Comparison of ENCODE assay signal across 8 mouse cellular contexts in genomic region chr7:65370381-65370786, GRCm38 (mm10).
DNase-seq lines count a peak whose midpoint lies in the region; ATAC-seq and TF ChIP-seq lines count a peak whose summit lies in the region.

No protein-coding gene starts in this region.

- peaks cover 9% of the 10 kb centered on the region for H3K4me1 ChIP-seq in embryonic fibroblast, embryonic 13.5 days (ENCODE audit: control insufficient read depth, insufficient read depth, low read length)
- peaks cover 22% of the 10 kb centered on the region for H3K4me1 ChIP-seq in hindbrain, embryonic 13.5 days (replicated peaks)
- H3K4me1 ChIP-seq in liver, embryonic 13.5 days (replicated peaks): peaks cover 23% of the 10 kb centered on the region
- H3K4me1 ChIP-seq in neural tube, embryonic 15.5 days: peaks cover 29% of the 10 kb centered on the region

- H3K27me3 ChIP-seq in hindbrain, embryonic 13.5 days: no peaks in the 10 kb centered on the region
- peaks cover 77% of the 10 kb centered on the region for H3K27me3 ChIP-seq in liver, embryonic 13.5 days
- H3K27me3 ChIP-seq in neural tube, embryonic 15.5 days (replicated peaks): no peaks in the 10 kb centered on the region

- under 1% methylated on average over 45 of the region's 46 CpGs for WGBS in hindbrain, embryonic 13.5 days
- under 1% methylated on average over 44 of the region's 46 CpGs for WGBS in liver, embryonic 13.5 days (ENCODE audit: insufficient replicate concordance)
- WGBS in neural tube, embryonic 15.5 days: under 1% methylated on average over 37 of the region's 46 CpGs

- peak overlapping the region; percentile 89 for H3K4me2 ChIP-seq in hindbrain, embryonic 13.5 days
- H3K4me2 ChIP-seq in liver, embryonic 13.5 days: peak overlapping the region; percentile 72
- H3K4me2 ChIP-seq in neural tube, embryonic 15.5 days: peak overlapping the region; percentile 88

- peak; percentile 35 to 43 for DNase-seq in left cerebral cortex, adult 2 months (ENCODE audit: extremely low spot score in 1 of 2, low spot score in 2 of 2)
- DNase-seq in left cerebral cortex, adult 8-10 months (ENCODE audit: low spot score in 2 of 2): no peak
- DNase-seq in R1 (ENCODE audit: low read depth, low spot score): peak; percentile 46
- peak; percentile 9 for DNase-seq in liver, embryonic 13.5 days
- DNase-seq in layer of hippocampus, postnatal 36 days: no peak

- intact Hi-C loops in left cerebral cortex, adult 2 months (cut with DNase I): loop anchor here (5.0 kb wide), 1 partner anchor 42 kb away; no protein-coding TSS in a partner anchor

- no peak for TF ChIP-seq POLR2A in embryonic fibroblast, embryonic 13.5 days (IDR thresholded peaks at IDR 0.05; ENCODE audit: low read depth, low read length)

- H3K4me3 ChIP-seq in left cerebral cortex, adult 2 months: peak overlapping the region; percentile 74
- peak overlapping the region; percentile 66 for H3K4me3 ChIP-seq in embryonic fibroblast, embryonic 13.5 days (ENCODE audit: insufficient read depth, low read length)
- H3K4me3 ChIP-seq in hindbrain, embryonic 13.5 days: peak overlapping the region; percentile 53
- peak overlapping the region; percentile 65 for H3K4me3 ChIP-seq in liver, embryonic 13.5 days (replicated peaks)
- peak overlapping the region; percentile 78 for H3K4me3 ChIP-seq in neural tube, embryonic 15.5 days (replicated peaks)

- ATAC-seq in hindbrain, embryonic 13.5 days (ENCODE audit: low FRiP score): 0 out of 2 replicates have a peak, but pooled peaks have one; percentile 34
- ATAC-seq in liver, embryonic 13.5 days (ENCODE audit: low read depth): peak; percentile 43
- peak; percentile 21 for ATAC-seq in neural tube, embryonic 15.5 days (ENCODE audit: low FRiP score)

- no peaks in the 10 kb centered on the region for H3K9me3 ChIP-seq in hindbrain, embryonic 13.5 days
- H3K9me3 ChIP-seq in liver, embryonic 13.5 days (replicated peaks): no peaks in the 10 kb centered on the region
- H3K9me3 ChIP-seq in neural tube, embryonic 15.5 days (replicated peaks): no peaks in the 10 kb centered on the region

- H3K27ac ChIP-seq in left cerebral cortex, adult 2 months: peak overlapping the region; percentile 93
- H3K27ac ChIP-seq in embryonic fibroblast, embryonic 13.5 days (ENCODE audit: insufficient read depth, low read length): no peak overlapping the region
- H3K27ac ChIP-seq in hindbrain, embryonic 13.5 days: peak overlapping the region; percentile 81
- peak overlapping the region; percentile 71 for H3K27ac ChIP-seq in liver, embryonic 13.5 days
- H3K27ac ChIP-seq in neural tube, embryonic 15.5 days (replicated peaks): peak overlapping the region; percentile 88

- H3K36me3 ChIP-seq in hindbrain, embryonic 13.5 days: no peaks in the 10 kb centered on the region
- H3K36me3 ChIP-seq in liver, embryonic 13.5 days: no peaks in the 10 kb centered on the region
- H3K36me3 ChIP-seq in neural tube, embryonic 15.5 days: no peaks in the 10 kb centered on the region

- peak overlapping the region; percentile 80 for H3K9ac ChIP-seq in hindbrain, embryonic 13.5 days
- H3K9ac ChIP-seq in liver, embryonic 13.5 days: peak overlapping the region; percentile 70
- peak overlapping the region; percentile 65 for H3K9ac ChIP-seq in neural tube, embryonic 15.5 days (replicated peaks)

- no peak for TF ChIP-seq CTCF in left cerebral cortex, adult 2 months (IDR thresholded peaks at IDR 0.05)
- TF ChIP-seq CTCF in embryonic fibroblast, embryonic 13.5 days (IDR thresholded peaks at IDR 0.05; ENCODE audit: borderline replicate concordance, insufficient read depth, low read length): no peak

Comparison
In these comparisons a context has a peak if more than half of its experiments do, and no peak if none do; other contexts are left out.
1. DNase-seq: peak in left cerebral cortex, adult 2 months (2 of 2), R1 (single experiment) and liver, embryonic 13.5 days (single experiment); none in left cerebral cortex, adult 8-10 months (0 of 2) and layer of hippocampus, postnatal 36 days (0 of 2).
2. Peak in every context shown above with its lines, with median percentiles within 50 percentile points of each other: H3K4me3 ChIP-seq, ATAC-seq, H3K4me2 ChIP-seq and H3K9ac ChIP-seq.